Mouse (Mus musculus) left cerebral cortex, adult 11 months (tissue): ENCODE data around the gene Dleu7.

ENCODE experiments used
- DNase-seq: peaks from one replicate; pipeline ENCODE4 v3.0.0; 2022; ENCODE audit warnings: low spot score

The Dleu7 gene

DNA sequence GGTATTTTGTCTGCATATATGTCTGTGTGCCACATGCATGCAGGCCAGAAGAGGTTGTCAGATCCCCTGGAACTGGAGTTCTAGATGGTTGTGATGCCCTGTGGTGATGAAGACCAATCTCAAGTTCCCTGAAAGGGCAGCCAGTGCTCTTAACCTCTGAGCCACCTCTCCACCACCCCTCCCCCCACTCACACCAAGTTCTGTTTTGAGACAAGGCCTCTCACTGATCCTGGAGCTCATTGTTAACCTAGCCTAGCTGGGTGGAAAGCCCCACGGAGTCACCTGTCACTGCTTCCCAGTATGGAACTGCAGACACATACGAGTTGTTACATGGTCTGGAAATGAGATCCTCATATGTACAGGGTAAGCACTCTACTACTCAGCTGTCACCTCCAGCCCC lies 9.9 kb downstream of the Dleu7 start:
- no peak for DNase-seq

DNA sequence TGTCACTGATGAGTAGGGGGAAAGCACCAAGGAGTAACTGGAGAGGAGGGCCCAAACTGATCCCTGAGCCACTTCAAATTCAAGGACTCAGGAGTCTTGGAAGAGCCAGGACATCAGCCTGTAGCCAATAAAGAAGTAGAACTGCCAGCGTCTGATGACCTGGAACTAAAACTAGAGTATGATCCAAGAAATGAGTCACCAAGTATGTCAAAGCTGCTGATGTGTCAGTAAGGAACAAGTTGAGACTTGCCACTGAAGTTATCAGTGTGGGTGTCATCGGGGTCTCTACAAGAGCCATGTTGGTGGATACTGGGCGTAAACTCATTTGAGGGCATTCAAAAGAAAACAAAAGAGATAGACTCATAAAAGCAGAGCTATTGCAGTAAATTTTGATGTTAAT lies 19.2 kb downstream of the Dleu7 start:
- DNase-seq = no peak

DNA sequence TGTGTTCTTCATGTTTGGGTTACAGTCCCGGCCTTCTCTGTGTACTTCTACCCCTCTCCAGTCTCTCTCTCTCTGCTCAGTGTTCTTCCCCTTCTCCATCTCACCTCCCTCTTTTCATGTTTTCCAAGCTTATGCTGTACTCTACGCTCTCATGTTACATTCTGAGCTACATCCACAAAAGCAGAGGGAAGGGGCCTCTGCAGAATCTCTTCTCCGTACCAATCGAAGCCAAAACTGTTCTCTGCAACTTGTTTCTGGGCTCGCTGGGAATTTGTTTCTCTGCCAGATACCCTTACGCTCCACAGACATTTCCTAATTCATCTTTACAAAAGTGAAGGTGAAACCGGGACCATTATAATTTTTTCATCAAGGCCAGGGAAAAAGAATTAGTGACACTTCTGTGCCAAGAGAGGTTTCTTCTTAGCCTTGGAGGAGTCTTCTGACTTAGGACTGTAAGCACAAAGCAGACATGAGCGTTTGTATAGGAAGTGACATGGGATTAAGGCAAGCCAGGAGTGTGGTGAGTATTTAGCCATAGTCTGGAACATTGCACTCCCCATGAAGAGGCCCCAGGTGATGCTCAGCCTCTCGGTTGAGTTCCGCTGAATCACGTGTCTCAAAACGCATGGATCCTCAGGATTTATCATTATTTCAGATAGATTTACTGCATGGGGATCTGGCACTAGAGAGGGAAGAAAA lies 22.0 kb downstream of the Dleu7 start:
- no peak for DNase-seq

DNA sequence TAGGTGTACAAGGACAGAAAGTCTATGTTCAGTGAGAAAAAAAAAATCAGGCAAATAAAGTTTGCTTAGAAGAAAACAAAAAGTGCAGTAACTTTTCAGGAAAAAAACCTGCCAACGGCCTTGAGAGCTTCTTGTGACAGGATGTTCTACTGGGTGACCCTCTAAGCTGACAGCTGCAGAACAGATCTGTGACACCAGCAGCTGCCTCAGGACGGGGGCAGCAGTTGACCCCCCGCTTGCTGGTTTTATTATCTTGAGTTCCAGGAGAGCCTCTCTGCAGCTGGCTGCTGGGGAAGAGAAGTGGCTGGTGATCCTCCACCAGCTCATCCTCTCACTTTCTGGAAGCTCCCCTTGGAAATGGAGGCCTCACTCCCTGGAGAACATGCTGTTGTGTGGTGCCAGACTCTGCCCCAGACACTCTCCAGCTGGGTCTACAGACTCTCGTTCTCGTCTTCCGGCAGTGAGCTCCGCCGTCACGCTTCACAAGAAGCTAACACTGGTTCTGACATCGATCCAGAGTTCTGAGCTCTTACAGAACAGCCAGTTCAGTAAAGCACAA lies 33.8 kb downstream of the Dleu7 start:
- DNase-seq = no peak

DNA sequence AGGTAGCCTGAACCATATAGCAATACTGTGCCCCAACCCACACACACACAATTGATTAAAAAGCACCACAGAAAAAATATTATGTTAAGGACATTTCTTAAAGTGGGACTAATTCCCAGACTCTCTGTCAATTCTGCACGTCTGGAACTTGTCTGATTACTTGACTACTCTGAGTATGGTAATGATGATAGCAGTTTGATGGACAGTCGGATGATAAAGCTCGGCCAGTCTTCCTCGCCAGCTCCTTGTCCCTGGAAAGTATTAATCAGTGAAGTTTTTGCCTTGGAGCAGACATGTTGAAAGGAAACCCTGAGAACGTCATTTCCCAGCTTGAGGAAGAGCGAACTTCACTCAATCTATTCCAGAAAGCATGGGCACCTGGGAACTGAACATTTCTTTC lies 34.7 kb downstream of the Dleu7 start:
- no peak for DNase-seq

DNA sequence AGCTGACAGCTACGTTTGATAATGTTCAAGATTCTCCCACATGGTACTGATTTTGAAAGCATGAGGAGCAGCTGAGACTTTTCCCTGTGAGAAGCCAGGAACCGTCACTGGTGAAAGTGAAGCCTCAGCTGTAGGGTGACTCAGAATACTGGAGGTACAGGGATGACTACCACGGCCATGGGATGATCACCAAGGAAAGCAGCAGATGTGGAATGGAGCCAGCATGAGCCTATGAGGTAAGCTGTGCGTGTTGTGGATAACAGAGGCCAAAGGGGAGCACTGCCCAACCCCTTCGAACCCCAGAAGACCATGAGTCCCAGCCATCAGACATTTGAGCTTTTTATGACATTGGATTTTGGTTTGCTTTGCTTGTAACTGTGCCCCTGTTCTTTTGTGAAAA lies 36.8 kb downstream of the Dleu7 start:
- no peak for DNase-seq

DNA sequence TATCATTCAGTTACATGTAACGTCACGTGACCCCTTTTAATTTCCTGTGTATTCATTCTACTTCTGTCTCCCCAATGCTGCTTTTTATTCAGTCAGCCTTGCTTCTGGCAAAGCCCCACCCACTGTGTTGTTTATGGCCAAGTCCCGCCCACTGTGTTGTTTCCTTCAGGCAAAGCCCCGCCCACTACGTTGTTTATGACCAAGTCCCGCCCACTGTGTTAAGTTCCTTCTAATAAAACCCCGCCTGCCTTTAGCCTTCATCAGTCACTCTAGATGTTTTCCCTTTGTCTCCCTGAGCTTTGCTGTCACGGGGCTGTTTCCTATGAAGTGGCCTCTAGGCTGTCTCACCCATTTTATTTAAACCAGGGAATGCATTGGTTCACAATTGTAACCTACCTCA lies 38.5 kb downstream of the Dleu7 start:
- no peak for DNase-seq

DNA sequence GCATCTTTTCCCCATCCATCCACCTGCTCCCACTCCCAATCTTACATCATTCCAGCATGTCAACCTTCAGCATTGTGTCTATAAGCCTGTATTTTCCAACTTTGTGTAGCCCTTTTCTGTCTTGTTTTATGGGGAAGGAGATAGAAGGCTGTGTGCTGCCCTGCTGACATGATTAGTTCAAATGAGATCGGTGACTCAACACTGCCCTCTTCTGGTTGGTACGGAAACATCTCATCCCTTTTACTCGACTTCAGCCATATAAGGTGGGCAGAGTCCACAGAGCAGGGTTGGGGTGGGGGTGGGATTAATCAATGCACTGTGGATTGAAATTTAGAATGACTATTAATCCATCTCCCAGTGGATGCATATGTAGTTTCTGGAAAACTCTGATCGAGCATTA lies 40.8 kb downstream of the Dleu7 start:
- peak; percentile 34 for DNase-seq

DNA sequence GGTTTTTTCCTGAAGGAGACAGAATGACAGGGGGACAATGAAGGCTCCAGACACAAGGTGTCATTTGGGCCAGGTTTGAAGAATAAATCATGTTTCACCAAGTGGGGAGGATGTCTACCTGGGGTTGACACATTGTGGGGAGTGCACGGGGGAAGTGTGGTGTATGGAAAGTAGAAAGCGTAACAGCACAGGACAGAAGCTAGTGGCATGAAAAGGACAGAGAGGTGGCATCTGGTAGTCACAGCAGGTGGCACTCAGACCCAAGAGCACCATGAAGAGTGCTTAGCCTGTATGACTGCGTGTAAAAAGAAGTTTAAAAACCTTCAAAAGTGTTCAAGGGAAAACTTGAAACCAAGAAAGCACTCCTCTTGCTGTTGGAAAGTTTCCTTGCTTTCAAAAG lies 42.8 kb downstream of the Dleu7 start:
- DNase-seq = no peak

DNA sequence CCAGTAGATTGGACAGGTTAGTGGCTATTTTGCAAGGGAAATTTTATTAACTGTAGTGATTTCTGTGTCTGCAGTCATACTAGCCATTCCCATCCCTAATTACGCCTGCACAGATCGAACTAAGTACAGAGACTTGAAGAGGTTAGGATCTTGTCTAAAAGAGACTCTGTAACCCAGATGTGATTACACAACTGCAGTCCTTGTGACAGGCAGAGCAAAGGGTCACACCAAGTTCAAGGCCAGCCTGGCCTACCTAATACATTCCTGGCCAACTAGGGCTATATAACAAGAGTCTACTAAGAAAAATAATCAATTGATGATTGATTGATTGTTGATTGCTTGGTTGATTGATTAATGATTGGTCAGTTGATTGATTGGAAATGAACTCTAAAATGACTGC lies 43.6 kb downstream of the Dleu7 start:
- DNase-seq = no peak

DNA sequence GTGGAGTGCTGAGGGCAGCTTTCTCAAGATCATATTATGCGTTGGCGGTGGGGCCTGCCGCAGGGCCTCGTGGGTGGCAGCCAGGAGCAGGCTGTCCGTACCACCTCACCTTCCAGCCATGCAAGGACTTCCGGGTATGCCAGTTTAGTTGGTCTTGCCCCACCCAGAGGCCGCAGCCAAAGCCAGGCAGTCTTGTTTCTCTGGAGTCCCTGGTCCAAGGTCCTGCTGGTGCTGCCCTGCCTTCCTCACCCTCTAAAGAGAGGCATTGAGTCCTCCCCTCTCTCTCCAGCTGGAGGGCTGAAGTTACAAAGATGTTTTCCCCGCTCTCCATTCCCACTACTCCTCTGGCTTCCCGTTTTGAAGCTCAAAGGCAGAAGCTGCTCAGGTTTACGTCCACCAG lies 44.1 kb downstream of the Dleu7 start:
- DNase-seq = no peak

DNA sequence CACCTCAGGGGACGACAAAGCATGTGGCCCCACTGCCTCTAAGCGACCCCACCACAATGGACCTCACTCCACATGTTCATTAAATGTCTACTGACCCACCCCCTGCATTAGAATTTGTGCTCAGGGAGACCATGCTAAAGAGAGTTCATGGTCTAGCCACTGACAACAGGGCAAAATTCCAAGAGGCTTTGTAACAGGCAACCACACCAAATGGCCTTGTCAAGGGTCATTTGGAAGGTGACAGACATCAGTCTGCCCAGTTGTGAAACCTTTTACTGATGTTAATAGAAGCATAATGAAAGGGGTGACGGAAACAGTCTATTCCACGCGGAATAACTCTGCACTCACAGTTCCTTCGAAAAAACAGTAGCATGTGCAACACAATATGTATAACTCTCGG lies 44.5 kb downstream of the Dleu7 start:
- DNase-seq = no peak

DNA sequence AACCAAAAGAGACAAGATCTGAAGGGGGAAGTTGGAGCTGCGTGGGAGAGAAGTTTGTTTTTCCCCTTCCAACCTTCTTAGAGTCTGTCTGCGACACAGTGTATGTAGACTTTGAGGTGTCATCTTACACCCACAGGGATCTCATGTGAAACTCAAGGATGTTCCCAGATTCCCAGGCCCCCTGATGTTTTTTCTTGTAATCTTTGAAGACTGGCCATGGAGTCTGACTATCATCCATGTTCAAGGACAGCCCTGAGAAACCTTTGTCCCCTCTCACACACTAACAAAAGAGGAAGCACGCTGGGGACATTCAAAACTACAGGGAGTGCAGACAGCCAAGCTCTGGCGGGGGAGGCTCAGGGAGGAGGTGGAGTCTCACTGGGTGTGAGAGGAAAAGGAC lies 47.3 kb downstream of the Dleu7 start:
- DNase-seq = no peak

DNA sequence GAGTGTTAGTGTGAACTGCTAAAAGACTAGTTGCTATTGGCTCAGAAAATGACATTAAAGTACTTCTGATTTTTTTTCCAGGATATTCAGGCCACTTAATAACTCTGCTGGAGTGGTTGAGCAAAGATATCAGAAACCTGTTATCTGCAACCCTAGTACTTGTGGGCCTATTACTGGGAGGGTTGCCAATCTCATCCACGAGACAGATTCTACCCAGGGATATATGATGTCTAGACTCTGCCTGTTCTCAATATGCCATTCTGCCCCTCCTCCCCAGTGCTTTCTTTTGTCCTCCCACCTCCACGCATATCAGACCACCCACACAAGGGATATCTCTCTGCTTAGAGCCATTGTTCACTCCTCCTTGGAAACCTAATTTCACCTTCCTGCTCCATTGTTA lies 49.3 kb downstream of the Dleu7 start:
- no peak for DNase-seq

DNA sequence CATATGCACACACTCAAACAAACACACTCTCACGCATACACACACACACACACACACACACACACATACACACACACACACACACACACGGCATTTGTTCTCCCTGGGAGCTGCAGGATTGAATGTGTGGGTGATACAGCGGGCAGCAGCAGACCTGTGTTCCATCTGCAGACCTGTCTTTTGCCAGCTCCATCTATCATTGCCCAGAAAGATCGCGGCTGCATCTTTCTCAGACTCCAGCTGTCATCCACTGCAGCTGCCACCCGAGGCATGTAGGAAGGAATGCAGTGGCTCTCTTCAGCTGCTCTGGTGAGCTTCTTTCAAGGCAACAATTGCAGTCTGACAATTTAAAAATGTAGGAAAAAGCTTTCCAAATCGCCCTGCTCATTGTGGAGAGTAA lies 56.9 kb downstream of the Dleu7 start:
- DNase-seq = no peak

DNA sequence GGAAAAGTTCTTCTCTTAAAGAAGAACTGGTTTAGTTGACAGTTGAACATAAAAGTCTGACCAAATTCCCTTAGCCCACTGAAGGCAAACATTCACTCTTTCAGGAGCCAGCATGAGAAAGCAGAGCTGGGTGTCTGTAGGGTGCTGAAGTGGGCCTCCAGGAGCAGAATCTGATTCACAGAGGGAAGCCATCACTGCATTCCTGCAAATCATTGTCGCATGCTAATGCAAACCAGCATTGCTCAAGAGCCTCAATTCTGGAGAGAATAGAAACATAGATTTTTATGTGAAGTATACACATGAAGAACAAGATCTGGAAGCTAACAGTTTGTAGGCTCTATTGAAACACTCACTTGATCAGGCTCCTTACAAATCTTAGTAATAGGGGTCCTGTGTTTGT lies 57.6 kb downstream of the Dleu7 start:
- no peak for DNase-seq

DNA sequence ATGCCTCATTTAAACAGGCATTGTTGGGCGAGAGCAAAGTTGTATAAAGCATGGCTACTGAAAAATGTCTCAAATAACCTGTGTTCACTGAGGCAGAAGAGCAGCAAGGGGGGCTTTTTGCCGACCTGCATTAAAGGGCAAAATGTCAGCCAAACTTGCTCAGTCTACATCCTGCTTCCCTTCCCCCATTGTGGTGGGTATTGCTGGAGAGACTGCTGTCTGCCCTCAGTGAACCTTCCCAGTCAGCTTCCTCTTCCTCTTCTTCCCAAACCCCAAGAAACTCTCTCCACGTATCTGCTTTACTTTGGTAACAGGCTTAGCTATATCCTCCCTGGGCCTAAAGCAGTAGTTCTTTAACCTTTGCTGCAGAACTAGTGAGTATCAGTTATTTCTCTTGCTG lies 61.9 kb downstream of the Dleu7 start:
- no peak for DNase-seq

DNA sequence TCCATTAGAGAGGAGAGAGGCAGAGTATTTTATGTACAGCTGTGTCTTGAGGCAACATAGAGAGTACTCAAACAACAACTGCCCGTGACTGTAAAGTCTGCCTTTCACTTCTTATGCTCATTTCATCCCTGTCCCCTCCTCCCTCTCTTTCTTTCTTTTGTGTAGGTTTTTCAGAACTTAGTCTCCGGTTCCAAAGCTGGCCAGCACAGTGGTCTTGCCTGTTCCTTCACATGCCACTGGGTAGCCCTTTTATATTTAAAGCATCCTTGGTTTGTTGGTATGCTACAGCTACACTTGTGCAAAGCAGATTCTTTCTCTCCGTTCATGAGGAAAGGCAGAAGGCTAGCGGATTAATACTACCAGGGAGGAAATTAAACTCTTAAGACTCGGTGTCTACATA lies 65.7 kb downstream of the Dleu7 start:
- DNase-seq = no peak

DNA sequence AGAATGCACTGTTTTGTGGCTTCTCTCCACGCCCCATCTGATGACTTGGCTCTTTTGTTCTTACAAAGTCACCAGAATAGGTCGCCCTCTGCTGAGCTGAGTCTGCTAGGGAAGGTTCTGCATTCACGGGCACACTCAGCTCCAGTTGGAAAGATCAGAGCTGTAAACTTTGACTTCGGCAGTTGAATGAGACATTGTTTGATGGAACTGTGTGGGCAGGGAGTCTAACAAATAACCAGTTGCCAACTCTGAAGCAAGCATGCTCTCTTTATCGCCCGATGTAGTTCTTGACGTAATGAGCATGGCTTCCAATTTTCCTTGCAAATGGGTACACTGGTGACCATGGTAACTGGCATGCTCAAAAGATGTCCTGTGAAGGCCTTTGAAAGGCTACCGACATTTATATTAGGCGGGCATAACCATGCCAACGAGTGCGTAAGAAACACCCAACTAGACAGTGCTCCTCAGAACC lies 66.2 kb downstream of the Dleu7 start:
- peak; percentile 57 for DNase-seq
